Mouse (Mus musculus): ENCODE results near the gene Prdx2. TPM values are rescaled to one million over a fixed set of nuclear protein-coding genes. Genes with fewer than 3 reads are reported as not detected.

The Prdx2 gene
- polyA plus RNA-seq, 1 experiment from 2014 or later = 644 TPM

- Histone ChIP-seq H3K4me3 (ENCODE audit: low read length) (peak overlapping the region; percentile 45), H3K27ac (ENCODE audit: low read length) (peak overlapping the region; percentile 96), H3K9ac (ENCODE audit: low read length) (peak overlapping the region; percentile 69), H3K9me3 (ENCODE audit: control insufficient read depth, low read length) (no peaks in the 10 kb centered on the region), H3K4me1 (replicated peaks; ENCODE audit: control insufficient read depth, insufficient read depth, low read length) (peaks cover 77% of the 10 kb centered on the region), H3K27me3 (ENCODE audit: control insufficient read depth, insufficient read depth, low read depth, low read length) (no peaks in the 10 kb centered on the region), H3K4me2 (ENCODE audit: low read depth, low read length) (peak overlapping the region; percentile 93), H3K36me3 (ENCODE audit: control insufficient read depth, insufficient read depth, low read length) (no peaks in the 10 kb centered on the region)
- WGBS = 18% methylated on average over 11 of the region's 11 CpGs
- ATAC-seq (ENCODE audit: low read depth) = no peak
Observed at GRCm38 (mm10) chr8:84980622-84981358, 11.4 kb downstream of the Prdx2 start.

- H3K27ac ChIP-seq (ENCODE audit: low read length) = peak overlapping the region; percentile 96
- no peaks in the 10 kb centered on the region for H3K27me3 ChIP-seq (ENCODE audit: control insufficient read depth, insufficient read depth, low read depth, low read length)
- no peak overlapping the region for H3K4me3 ChIP-seq (ENCODE audit: low read length)
- ATAC-seq (ENCODE audit: low read depth) = no peak
- 62% methylated on average over 15 of the region's 15 CpGs for WGBS
- H3K36me3 ChIP-seq (ENCODE audit: control insufficient read depth, insufficient read depth, low read length) = no peaks in the 10 kb centered on the region
- peaks cover 77% of the 10 kb centered on the region for H3K4me1 ChIP-seq (replicated peaks; ENCODE audit: control insufficient read depth, insufficient read depth, low read length)
- H3K9me3 ChIP-seq (ENCODE audit: control insufficient read depth, low read length) = no peaks in the 10 kb centered on the region
- peak overlapping the region; percentile 5; the same call in 1 of the 2 replicates for H3K4me2 ChIP-seq (ENCODE audit: low read depth, low read length)
- peak overlapping the region; percentile 17 for H3K9ac ChIP-seq (ENCODE audit: low read length)
Observed at GRCm38 (mm10) chr8:84981644-84982498, 12.5 kb downstream of the Prdx2 start.

GRCm38 (mm10) chr8:84982499-84983011 lies 13.2 kb downstream of the Prdx2 start:
- Histone ChIP-seq H3K9me3 (ENCODE audit: control insufficient read depth, low read length) (no peaks in the 10 kb centered on the region), H3K4me3 (ENCODE audit: low read length) (no peak overlapping the region), H3K4me1 (replicated peaks; ENCODE audit: control insufficient read depth, insufficient read depth, low read length) (peaks cover 73% of the 10 kb centered on the region), H3K9ac (ENCODE audit: low read length) (peak overlapping the region; percentile 17; the same call in 1 of the 2 replicates), H3K27me3 (ENCODE audit: control insufficient read depth, insufficient read depth, low read depth, low read length) (no peaks in the 10 kb centered on the region), H3K36me3 (ENCODE audit: control insufficient read depth, insufficient read depth, low read length) (no peaks in the 10 kb centered on the region), H3K27ac (ENCODE audit: low read length) (peak overlapping the region; percentile 96), H3K4me2 (ENCODE audit: low read depth, low read length) (no peak overlapping the region)
- no peak for ATAC-seq (ENCODE audit: low read depth)
- WGBS = 61% methylated on average over 3 of the region's 3 CpGs

GRCm38 (mm10) chr8:84984294-84985048 lies 15.1 kb downstream of the Prdx2 start:
- H3K4me1 ChIP-seq (replicated peaks; ENCODE audit: control insufficient read depth, insufficient read depth, low read length) = peaks cover 64% of the 10 kb centered on the region
- H3K36me3 ChIP-seq (ENCODE audit: control insufficient read depth, insufficient read depth, low read length) = no peaks in the 10 kb centered on the region
- ATAC-seq (ENCODE audit: low read depth) = peak; percentile 7
- no peaks in the 10 kb centered on the region for H3K9me3 ChIP-seq (ENCODE audit: control insufficient read depth, low read length)
- H3K9ac ChIP-seq (ENCODE audit: low read length) = peak overlapping the region; percentile 61
- peak overlapping the region; percentile 83 for H3K4me2 ChIP-seq (ENCODE audit: low read depth, low read length)
- H3K27ac ChIP-seq (ENCODE audit: low read length) = peak overlapping the region; percentile 92
- WGBS = 3% methylated on average over 16 of the region's 16 CpGs
- no peaks in the 10 kb centered on the region for H3K27me3 ChIP-seq (ENCODE audit: control insufficient read depth, insufficient read depth, low read depth, low read length)
- H3K4me3 ChIP-seq (ENCODE audit: low read length) = peak overlapping the region; percentile 51

GRCm38 (mm10) chr8:84985049-84985683 lies 15.8 kb downstream of the Prdx2 start:
- H3K9ac ChIP-seq (ENCODE audit: low read length) = peak overlapping the region; percentile 61
- no peaks in the 10 kb centered on the region for H3K36me3 ChIP-seq (ENCODE audit: control insufficient read depth, insufficient read depth, low read length)
- peak overlapping the region; percentile 92 for H3K27ac ChIP-seq (ENCODE audit: low read length)
- H3K4me3 ChIP-seq (ENCODE audit: low read length) = peak overlapping the region; percentile 51
- WGBS = 1% methylated on average over 23 of the region's 23 CpGs
- H3K9me3 ChIP-seq (ENCODE audit: control insufficient read depth, low read length) = no peaks in the 10 kb centered on the region
- H3K27me3 ChIP-seq (ENCODE audit: control insufficient read depth, insufficient read depth, low read depth, low read length) = no peaks in the 10 kb centered on the region
- H3K4me2 ChIP-seq (ENCODE audit: low read depth, low read length) = peak overlapping the region; percentile 83
- H3K4me1 ChIP-seq (replicated peaks; ENCODE audit: control insufficient read depth, insufficient read depth, low read length) = peaks cover 60% of the 10 kb centered on the region
- ATAC-seq (ENCODE audit: low read depth) = no peak

- peak; percentile 32 for ATAC-seq (ENCODE audit: low read depth)
- WGBS = under 1% methylated on average over 53 of the region's 53 CpGs
- Histone ChIP-seq H3K9ac (ENCODE audit: low read length) (peak overlapping the region; percentile 61), H3K36me3 (ENCODE audit: control insufficient read depth, insufficient read depth, low read length) (no peaks in the 10 kb centered on the region), H3K27ac (ENCODE audit: low read length) (peak overlapping the region; percentile 92), H3K27me3 (ENCODE audit: control insufficient read depth, insufficient read depth, low read depth, low read length) (no peaks in the 10 kb centered on the region), H3K4me3 (ENCODE audit: low read length) (peak overlapping the region; percentile 51), H3K4me2 (ENCODE audit: low read depth, low read length) (peak overlapping the region; percentile 83), H3K9me3 (ENCODE audit: control insufficient read depth, low read length) (no peaks in the 10 kb centered on the region), H3K4me1 (replicated peaks; ENCODE audit: control insufficient read depth, insufficient read depth, low read length) (peaks cover 55% of the 10 kb centered on the region)
Observed at GRCm38 (mm10) chr8:84985684-84986378, 16.4 kb downstream of the Prdx2 start.

GRCm38 (mm10) chr8:84986379-84986945 lies 17.1 kb downstream of the Prdx2 start:
- ATAC-seq (ENCODE audit: low read depth) = no peak
- Histone ChIP-seq H3K36me3 (ENCODE audit: control insufficient read depth, insufficient read depth, low read length) (no peaks in the 10 kb centered on the region), H3K9me3 (ENCODE audit: control insufficient read depth, low read length) (no peaks in the 10 kb centered on the region), H3K9ac (ENCODE audit: low read length) (peak overlapping the region; percentile 61), H3K27ac (ENCODE audit: low read length) (peak overlapping the region; percentile 92), H3K4me2 (ENCODE audit: low read depth, low read length) (peak overlapping the region; percentile 83), H3K4me1 (replicated peaks; ENCODE audit: control insufficient read depth, insufficient read depth, low read length) (peaks cover 53% of the 10 kb centered on the region), H3K27me3 (ENCODE audit: control insufficient read depth, insufficient read depth, low read depth, low read length) (no peaks in the 10 kb centered on the region), H3K4me3 (ENCODE audit: low read length) (peak overlapping the region; percentile 51)
- 35% methylated on average over 8 of the region's 8 CpGs for WGBS

- Histone ChIP-seq H3K27ac (ENCODE audit: low read length) (no peak overlapping the region), H3K9me3 (ENCODE audit: control insufficient read depth, low read length) (no peaks in the 10 kb centered on the region), H3K4me1 (replicated peaks; ENCODE audit: control insufficient read depth, insufficient read depth, low read length) (peaks cover 43% of the 10 kb centered on the region), H3K4me3 (ENCODE audit: low read length) (no peak overlapping the region), H3K36me3 (ENCODE audit: control insufficient read depth, insufficient read depth, low read length) (no peaks in the 10 kb centered on the region), H3K9ac (ENCODE audit: low read length) (no peak overlapping the region), H3K27me3 (ENCODE audit: control insufficient read depth, insufficient read depth, low read depth, low read length) (no peaks in the 10 kb centered on the region), H3K4me2 (ENCODE audit: low read depth, low read length) (no peak overlapping the region)
- no peak for ATAC-seq (ENCODE audit: low read depth)
- WGBS = 70% methylated on average over 5 of the region's 5 CpGs
Observed at GRCm38 (mm10) chr8:84987388-84987787, 18.0 kb downstream of the Prdx2 start.

Data from lung, embryonic 16.5 days (tissue).